Mouse (Mus musculus): Measurements from ENCODE around the gene Patz1.

The Patz1 gene

GRCm38 (mm10) chr11:3288521-3289301 is at the start of gene Patz1:
Patz1 (plus strand) TSS chr11:3288874.
- DNase-seq (ENCODE audit: low spot score in 2 of 2) = peak in 1 of 2 experiments; percentile 30

DNA sequence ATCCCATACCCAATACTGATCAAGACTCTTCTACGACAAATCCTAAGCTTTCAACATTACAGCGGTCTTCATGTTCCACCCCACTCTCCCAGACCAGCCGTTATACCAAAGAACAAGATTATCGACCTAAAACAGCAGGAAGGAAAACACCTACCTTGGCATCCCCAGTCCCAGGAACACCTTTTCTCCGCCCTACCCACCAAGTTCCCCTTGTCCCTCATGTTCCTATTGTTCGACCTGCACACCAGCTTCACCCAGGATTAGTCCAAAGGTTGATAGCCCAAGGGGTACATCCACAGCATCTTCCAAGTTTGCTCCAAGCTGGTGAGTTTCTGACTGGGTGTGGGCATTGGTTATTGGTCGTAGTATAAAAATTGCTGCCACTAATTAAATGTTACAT is 46.3 kb upstream of the Patz1 start:
- no peak for DNase-seq (ENCODE audit: low spot score in 2 of 2)

DNA sequence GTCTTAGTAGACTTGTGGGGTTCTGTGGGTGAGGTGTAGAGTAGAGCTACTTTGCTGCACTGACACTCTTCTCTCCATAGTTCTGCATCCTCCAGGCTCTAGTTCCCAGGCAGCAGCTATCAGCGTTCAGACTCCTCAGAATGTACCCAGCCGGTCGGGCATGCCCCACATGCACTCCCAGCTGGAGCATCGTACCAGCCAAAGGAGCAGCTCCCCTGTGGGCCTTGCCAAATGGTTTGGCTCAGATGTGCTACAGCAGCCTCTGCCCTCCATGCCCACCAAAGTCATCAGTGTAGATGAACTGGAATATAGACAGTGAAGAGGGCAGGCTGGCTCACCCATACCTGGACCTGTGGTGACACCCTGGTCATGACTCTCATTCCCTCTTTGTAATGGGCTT is 44.9 kb upstream of the Patz1 start:
- DNase-seq (ENCODE audit: low spot score in 2 of 2) = no peak

DNA sequence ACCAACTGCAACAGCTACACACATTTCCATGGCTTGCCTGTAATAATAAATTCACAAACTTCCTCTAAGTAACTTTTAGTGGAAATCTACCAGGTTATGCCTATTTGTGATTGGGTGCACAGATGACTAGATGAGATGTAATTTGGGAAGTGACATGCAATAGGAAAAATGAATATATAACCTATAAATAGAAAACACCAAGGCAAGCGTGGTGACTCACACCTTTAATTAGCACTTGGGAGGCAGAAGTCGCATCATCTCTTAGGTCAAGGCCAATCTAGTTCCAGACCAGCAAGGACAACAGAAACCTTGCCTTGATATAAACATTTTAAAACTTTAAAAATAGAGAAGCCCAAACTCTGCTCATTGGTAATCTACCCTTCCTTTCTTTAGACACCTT is 41.3 kb upstream of the Patz1 start:
- no peak for DNase-seq (ENCODE audit: low spot score in 2 of 2)

GRCm38 (mm10) chr11:3259537-3259936 is 29.1 kb upstream of the Patz1 start:
- DNase-seq (ENCODE audit: low spot score in 2 of 2) = no peak

DNA sequence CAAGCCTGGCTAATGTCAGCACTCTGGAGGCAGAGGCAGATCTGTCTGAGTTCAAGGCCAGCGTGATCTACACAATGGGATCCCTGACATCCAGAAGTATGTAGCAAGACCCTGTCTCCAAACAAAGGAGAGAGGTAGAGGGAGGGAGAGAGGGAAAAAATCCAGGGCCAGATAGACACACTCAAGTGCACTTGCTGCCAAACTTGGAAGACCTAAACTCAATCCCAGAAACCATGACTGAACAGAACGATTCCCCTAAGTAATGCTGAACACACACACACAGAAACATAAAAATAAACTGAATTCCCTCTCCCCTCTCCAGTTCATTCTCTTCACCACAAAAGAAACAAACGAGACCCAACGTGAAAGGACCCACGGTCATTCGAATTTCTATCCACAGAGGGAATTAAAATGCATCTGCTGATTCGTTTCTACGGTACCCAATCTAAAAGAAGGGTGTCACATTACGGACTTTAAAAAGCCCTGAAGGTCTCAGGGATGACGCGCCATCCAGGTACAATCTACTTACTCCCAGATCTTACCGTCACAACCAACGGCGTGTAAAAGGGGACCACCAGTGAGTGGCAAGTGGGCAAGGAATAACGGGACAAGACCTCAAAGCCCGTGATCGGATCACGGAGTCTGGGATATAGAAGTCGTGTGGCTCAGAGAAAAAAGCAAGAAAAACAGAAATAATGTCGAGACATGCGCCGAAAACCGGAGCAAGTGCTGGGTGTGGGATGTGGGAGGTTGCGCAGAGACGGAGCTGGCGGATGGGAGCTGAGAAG is 23.2 kb upstream of the Patz1 start:
- DNase-seq (ENCODE audit: low spot score in 2 of 2) = no peak

DNA sequence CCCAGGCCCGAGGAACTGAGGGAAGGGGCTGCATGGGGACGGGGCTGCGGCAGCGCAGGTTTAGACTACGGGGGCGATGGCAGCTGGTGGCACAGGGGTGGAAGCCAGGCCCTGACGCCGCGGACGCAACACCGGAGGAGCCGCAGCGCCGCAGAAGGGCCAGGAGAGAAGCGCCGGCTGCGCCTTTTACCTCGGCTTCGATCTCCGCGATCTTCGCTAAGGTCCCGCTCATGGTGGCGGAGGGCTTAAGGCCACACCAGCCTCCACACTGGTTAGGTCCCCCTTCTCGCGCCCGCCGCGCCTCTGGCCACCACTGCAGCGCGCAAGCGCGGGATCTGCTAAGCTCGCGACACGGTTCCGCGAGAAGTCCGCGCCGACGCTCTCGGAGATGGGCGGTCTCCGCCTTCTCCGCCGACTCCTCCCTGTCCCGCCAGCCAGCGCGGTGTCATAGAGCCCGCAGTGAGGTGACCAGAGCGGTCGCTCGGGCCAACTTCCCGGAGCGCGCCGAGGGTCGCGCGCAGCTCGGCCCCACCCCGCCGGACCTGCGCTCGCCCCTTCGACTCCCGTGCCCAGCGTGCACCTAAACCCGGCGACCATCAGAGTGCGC is 22.5 kb upstream of the Patz1 start, which contains the start of gene Drg1:
Drg1 (minus strand) TSS at position 337 of the 607 bp plus-strand sequence.
- peak; percentile 86 to 90 for DNase-seq (ENCODE audit: low spot score in 2 of 2)

GRCm38 (mm10) chr11:3267133-3267532 is 21.5 kb upstream of the Patz1 start:
- DNase-seq (ENCODE audit: low spot score in 2 of 2) = no peak

DNA sequence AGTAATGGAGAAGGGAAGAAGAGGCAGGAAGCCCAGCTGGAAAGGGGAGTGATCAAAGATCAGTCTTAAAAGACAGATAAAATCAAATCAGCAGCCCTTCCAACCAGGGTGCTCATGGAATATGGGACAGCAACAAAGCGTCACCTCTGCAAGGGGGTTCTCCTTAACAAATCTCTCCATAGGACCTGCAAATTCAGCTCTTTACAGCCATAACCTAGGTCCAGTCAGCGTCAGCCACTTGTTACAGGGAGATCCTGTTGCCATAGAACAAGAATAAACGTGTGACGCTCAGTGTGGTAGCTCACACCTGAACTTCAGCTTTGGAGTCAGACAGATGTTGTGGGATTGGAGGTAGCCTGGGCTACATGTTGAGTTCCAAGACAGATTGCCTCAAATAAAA is 19.4 kb upstream of the Patz1 start:
- DNase-seq (ENCODE audit: low spot score in 2 of 2) = no peak

GRCm38 (mm10) chr11:3278351-3278750 is 10.3 kb upstream of the Patz1 start:
- DNase-seq (ENCODE audit: low spot score in 2 of 2) = no peak

DNA sequence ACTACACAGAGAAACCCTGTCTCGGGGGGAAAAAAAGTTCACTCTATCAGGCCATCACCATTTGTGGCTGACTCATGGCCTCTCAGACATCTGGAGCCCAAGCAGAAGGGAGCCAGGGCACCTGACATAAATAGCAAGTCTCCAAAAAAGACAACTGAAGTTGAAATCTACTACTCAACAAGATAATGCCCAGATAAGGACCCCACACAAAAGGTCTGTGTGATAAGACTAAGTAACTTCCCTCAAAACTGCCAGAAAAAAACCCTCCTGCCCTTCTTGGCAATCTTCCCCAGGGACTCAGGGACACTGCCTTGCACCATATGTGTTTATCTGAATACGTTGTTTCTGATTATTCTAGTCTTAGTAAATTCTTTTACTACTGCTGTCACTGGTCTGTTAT is 8.9 kb upstream of the Patz1 start:
- no peak for DNase-seq (ENCODE audit: low spot score in 2 of 2)

- no peak for DNase-seq (ENCODE audit: low spot score in 2 of 2)
Measured at GRCm38 (mm10) chr11:3282887-3283286, 5.8 kb upstream of the Patz1 start.

- no peak for DNase-seq (ENCODE audit: low spot score in 2 of 2)
Measured at GRCm38 (mm10) chr11:3283645-3284044, 5.0 kb upstream of the Patz1 start.

DNA sequence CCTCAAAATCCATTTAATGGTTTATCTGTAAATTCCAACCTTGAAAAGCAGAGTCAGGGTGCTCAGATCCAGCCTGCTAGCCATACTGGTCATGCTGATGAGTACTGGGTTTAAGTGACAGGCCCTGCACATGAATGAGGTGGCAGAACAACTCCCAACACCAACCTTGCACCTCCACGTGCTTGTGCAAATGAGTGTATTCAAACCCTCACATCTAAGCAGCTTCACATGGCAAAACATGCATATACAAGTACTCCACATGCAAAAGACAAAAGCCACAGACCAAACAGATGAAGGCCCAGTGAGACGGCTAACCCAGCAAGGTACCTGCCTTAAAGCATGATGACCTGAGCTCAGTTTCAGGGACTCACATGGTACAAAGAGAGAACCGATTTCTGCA is 2.7 kb upstream of the Patz1 start:
- DNase-seq (ENCODE audit: low spot score in 2 of 2) = no peak

DNA sequence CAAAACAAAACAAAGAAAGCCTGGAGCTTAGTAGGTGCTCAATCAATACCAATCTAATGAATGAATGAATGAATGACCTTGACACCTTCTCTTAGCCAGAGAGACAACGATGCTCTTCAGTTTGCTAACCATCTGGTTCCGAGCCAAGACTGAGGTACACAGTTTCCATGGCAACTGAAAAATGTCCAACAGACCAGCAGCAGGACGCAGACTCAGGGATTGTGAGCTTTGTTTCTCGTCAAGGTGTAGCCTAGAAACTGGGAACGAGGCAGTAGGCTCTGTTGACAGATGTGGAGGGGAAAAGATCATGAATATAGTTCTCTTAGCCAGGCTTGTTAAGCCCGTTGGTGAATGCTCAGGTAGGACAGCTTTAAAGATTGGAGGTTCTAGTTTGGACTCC is 1.5 kb upstream of the Patz1 start:
- no peak for DNase-seq (ENCODE audit: low spot score in 2 of 2)

GRCm38 (mm10) chr11:3287921-3288320 is 753 bp upstream of the Patz1 start:
- no peak for DNase-seq (ENCODE audit: low spot score in 2 of 2)

GRCm38 (mm10) chr11:3289302-3289802 is 678 bp downstream of the Patz1 start:
- DNase-seq (ENCODE audit: low spot score in 2 of 2) = peak; percentile 33 to 51

DNA sequence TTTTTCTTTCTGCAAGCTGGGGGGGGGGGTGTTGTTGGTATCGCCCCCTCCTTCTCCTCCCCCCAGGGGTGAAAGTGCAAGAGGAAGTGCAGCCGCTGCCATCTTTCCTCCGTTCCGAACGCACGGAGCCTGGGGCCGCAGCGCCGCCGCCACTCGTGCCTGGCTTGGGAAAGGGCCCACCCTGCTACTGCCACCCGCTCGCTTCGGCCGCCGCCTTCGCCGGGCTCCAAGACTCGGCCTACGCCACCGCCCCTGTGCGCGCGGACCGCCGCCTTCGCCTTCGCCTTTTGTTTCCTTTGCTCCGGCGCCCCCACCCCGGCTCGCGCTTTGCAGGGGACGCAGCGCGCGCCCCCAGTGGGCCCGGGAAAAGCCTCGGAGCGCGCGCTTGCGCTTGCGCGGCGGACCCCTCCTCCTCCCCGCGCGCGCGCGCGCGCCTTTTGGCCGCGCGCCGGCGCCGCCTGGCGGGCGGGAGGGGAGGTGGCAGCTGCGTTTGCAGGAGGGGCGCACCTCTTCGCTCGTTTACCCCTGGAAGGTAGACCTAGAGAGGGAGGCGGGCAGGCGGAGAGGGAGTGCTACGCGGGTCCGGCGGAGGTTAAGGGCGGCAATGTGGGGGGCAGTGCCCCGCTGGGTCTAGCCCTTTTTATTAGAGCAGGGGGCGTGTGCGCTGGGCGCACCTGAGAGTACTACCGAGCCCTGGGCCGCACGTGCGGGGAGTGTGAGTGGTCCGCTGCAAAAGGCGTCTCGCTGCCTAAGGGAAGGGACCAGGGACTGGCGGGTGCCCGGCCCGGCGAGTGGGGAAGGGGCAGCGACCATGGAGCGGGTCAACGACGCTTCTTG is 1.3 kb downstream of the Patz1 start:
- DNase-seq (ENCODE audit: low spot score in 2 of 2) = peak; percentile 57 to 69

DNA sequence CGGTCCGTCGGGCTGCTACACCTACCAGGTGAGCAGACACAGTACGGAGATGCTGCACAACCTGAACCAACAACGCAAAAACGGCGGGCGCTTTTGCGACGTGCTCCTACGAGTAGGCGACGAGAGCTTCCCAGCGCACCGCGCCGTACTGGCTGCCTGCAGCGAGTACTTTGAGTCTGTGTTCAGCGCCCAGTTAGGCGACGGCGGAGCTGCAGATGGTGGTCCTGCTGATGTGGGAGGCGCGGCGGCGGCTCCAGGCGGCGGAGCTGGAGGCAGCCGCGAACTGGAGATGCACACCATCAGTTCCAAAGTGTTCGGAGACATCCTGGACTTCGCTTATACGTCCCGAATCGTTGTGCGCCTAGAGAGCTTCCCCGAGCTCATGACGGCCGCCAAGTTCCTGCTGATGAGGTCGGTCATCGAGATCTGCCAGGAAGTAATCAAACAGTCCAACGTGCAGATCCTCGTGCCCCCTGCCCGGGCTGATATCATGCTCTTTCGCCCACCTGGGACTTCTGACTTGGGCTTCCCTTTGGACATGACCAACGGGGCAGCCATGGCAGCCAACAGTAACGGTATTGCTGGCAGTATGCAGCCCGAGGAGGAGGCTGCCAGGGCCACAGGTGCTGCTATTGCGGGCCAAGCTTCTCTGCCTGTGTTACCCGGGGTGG is 2.1 kb downstream of the Patz1 start:
- DNase-seq (ENCODE audit: low spot score in 2 of 2) = peak; percentile 33 to 37

DNA sequence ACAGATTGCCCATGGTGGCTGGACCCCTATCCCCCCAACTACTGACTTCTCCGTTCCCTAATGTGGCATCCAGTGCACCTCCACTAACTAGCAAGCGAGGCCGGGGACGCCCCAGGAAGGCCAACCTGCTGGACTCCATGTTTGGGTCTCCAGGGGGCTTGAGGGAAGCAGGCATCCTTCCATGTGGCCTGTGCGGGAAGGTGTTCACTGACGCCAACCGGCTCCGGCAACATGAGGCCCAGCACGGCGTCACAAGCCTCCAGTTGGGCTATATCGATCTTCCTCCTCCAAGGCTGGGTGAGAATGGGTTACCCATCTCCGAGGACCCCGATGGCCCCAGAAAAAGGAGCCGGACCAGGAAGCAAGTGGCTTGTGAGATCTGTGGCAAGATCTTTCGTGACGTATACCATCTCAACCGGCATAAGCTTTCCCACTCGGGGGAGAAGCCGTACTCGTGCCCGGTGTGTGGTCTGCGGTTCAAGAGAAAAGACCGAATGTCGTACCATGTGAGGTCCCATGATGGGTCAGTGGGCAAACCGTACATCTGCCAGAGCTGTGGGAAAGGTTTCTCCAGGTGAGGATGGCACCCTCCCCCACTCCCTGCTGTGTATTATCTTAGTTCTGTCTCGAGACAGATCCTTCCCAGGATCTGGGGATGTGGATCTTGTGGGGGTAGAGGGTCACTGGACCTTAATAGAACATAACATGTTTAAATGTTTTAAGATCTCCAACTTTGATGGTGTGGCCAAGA is 2.8 kb downstream of the Patz1 start:
- DNase-seq (ENCODE audit: low spot score in 2 of 2) = peak in 1 of 2 experiments; percentile 18
